ENCODE assay signal across 11 mouse cellular contexts in the genomic region with DNA sequence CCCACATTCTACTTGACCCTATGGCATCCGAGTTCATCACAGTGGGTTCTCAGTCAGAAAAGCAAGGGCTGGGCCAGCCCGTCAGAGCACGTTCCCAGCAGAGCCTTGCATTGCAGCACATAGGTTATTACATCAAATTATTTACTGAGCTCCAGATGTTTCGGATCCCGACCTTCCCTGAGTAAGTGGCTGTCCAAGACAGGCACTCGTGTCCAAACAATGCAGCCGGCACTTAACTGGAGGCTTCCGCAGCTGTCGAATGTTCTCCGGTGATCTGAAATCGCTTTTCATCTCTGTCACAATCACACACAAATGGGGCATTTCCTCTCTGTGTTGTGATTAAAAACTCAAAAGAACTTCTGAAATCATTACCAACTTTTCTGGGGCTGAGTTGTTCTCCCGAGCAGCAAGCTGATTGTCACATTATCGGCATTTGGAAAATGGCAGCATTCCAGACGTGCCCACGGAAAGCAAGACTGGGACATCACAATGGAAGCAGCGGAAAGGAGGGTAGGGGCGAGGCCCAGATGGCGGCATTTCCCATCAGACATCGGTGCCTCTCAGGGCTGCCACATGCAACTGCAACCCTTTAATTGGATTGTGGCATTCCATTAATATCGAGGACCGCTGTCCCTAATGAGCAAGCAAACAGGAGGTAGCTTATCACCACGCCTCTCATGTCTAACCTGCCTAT.
DNase-seq lines count a peak whose midpoint lies in the region; ATAC-seq and TF ChIP-seq lines count a peak whose summit lies in the region.
"Had no signal": no experiment of that assay in that cellular context is flagged by ENCODE, and none has a peak within 500 bp of the region (broad histone marks: within the 10 kb centered on the region; RNA-seq: fewer than 3 reads in every experiment).

No protein-coding gene starts in this region.

- no peaks in the 10 kb centered on the region for H3K27me3 ChIP-seq in heart, embryonic 12.5 days (replicated peaks)
- H3K27me3 ChIP-seq in stomach, embryonic 14.5 days (ENCODE audit: control insufficient read depth, insufficient read depth, low read length) = no peaks in the 10 kb centered on the region
- no peaks in the 10 kb centered on the region for H3K27me3 ChIP-seq in stomach, postnatal 0 days (ENCODE audit: control insufficient read depth, insufficient read depth, low read length)
- no peaks in the 10 kb centered on the region for H3K27me3 ChIP-seq in lung, embryonic 15.5 days
- H3K27me3 ChIP-seq in heart, adult 2 months (ENCODE audit: control insufficient read depth, insufficient read depth, low read length) = no peaks in the 10 kb centered on the region
- H3K27me3 ChIP-seq in midbrain, embryonic 16.5 days (ENCODE audit: control insufficient read depth, insufficient read depth, low read depth, low read length) = no peaks in the 10 kb centered on the region
- H3K27me3 ChIP-seq: limb, embryonic 13.5 days had no signal

- H3K36me3 ChIP-seq in heart, embryonic 12.5 days = no peaks in the 10 kb centered on the region
- no peaks in the 10 kb centered on the region for H3K36me3 ChIP-seq in stomach, embryonic 14.5 days (ENCODE audit: control insufficient read depth, insufficient read depth, low read length)
- H3K36me3 ChIP-seq in stomach, postnatal 0 days (ENCODE audit: control insufficient read depth, insufficient read depth, low read length) = no peaks in the 10 kb centered on the region
- no peaks in the 10 kb centered on the region for H3K36me3 ChIP-seq in lung, embryonic 15.5 days
- no peaks in the 10 kb centered on the region for H3K36me3 ChIP-seq in heart, adult 2 months (ENCODE audit: control insufficient read depth, insufficient read depth, low read length)
- H3K36me3 ChIP-seq in midbrain, embryonic 16.5 days (ENCODE audit: control insufficient read depth, insufficient read depth, low read length) = no peaks in the 10 kb centered on the region
- H3K36me3 ChIP-seq: limb, embryonic 13.5 days had no signal

- no peaks in the 10 kb centered on the region; the same call in 1 of the 2 replicates for H3K4me1 ChIP-seq in heart, embryonic 12.5 days (replicated peaks)
- 0 out of 2 replicates have a peak, but pooled peaks cover 4% of the 10 kb centered on the region for H3K4me1 ChIP-seq in stomach, embryonic 14.5 days (ENCODE audit: control insufficient read depth, insufficient read depth, low read length)
- H3K4me1 ChIP-seq in stomach, postnatal 0 days (replicated peaks; ENCODE audit: control insufficient read depth, insufficient read depth) = no peaks in the 10 kb centered on the region
- peaks cover 6% of the 10 kb centered on the region; the same call in 1 of the 2 replicates for H3K4me1 ChIP-seq in lung, embryonic 15.5 days
- H3K4me1 ChIP-seq in heart, adult 2 months (ENCODE audit: control insufficient read depth, insufficient read depth, low read length) = no peaks in the 10 kb centered on the region
- H3K4me1 ChIP-seq in midbrain, embryonic 16.5 days (ENCODE audit: control insufficient read depth, insufficient read depth, low read length) = no peaks in the 10 kb centered on the region

- TF ChIP-seq CTCF in stomach, postnatal 0 days (IDR thresholded peaks at IDR 0.05; ENCODE audit: low read depth) = no peak
- no peak for TF ChIP-seq CTCF in heart, adult 2 months (IDR thresholded peaks at IDR 0.05)

- DNase-seq in heart, postnatal 10 days = peak; percentile 9 to 12
- DNase-seq in stomach, postnatal 0 days (ENCODE audit: low spot score) = no peak
- no peak for DNase-seq in heart, adult 2 months
- DNase-seq: B cell, adult 2 months; cerebellum, adult 11-12 months had no signal

- no peaks in the 10 kb centered on the region for H3K9me3 ChIP-seq in heart, embryonic 12.5 days (replicated peaks)
- H3K9me3 ChIP-seq in stomach, embryonic 14.5 days (ENCODE audit: control insufficient read depth, low read depth, low read length) = no peaks in the 10 kb centered on the region
- no peaks in the 10 kb centered on the region for H3K9me3 ChIP-seq in stomach, postnatal 0 days (ENCODE audit: control insufficient read depth, low read length)
- no peaks in the 10 kb centered on the region for H3K9me3 ChIP-seq in lung, embryonic 15.5 days
- H3K9me3 ChIP-seq in midbrain, embryonic 16.5 days (replicated peaks; ENCODE audit: control insufficient read depth, low read length, poor library complexity, severe bottlenecking) = no peaks in the 10 kb centered on the region
- H3K9me3 ChIP-seq: limb, embryonic 13.5 days had no signal

- no peak for ATAC-seq in heart, embryonic 12.5 days (ENCODE audit: insufficient number of reproducible peaks, low FRiP score)
- peak; percentile 53; the same call in 1 of the 2 replicates for ATAC-seq in stomach, embryonic 14.5 days (ENCODE audit: insufficient number of reproducible peaks, insufficient read depth, low FRiP score, low read depth)
- no peak for ATAC-seq in stomach, postnatal 0 days (ENCODE audit: low FRiP score, low TSS enrichment)
- peak; percentile 77 for ATAC-seq in lung, embryonic 15.5 days (ENCODE audit: borderline replicate concordance, extremely low read depth, low FRiP score, low TSS enrichment)
- ATAC-seq in inflammation-experienced regulatory T-cells, adult 6 months = no peak
- no peak for ATAC-seq in midbrain, embryonic 16.5 days

- no peak overlapping the region for H3K4me2 ChIP-seq in heart, embryonic 12.5 days
- no peak overlapping the region for H3K4me2 ChIP-seq in stomach, embryonic 14.5 days (replicated peaks; ENCODE audit: low read depth, low read length)
- H3K4me2 ChIP-seq in stomach, postnatal 0 days (replicated peaks; ENCODE audit: low read depth) = no peak overlapping the region
- H3K4me2 ChIP-seq in lung, embryonic 15.5 days = peak overlapping the region; percentile 28; the same call in 1 of the 2 replicates
- H3K4me2 ChIP-seq in midbrain, embryonic 16.5 days (ENCODE audit: low read length) = no peak overlapping the region
- H3K4me2 ChIP-seq: limb, embryonic 13.5 days had no signal

- no peak for TF ChIP-seq POLR2A in heart, adult 2 months (IDR thresholded peaks at IDR 0.05; ENCODE audit: insufficient read depth, low read depth, low read length)

- TF ChIP-seq EP300 in stomach, postnatal 0 days (optimal IDR thresholded peaks at IDR 0.05) = no peak
- TF ChIP-seq EP300 in heart, adult 2 months (IDR thresholded peaks at IDR 0.05; ENCODE audit: insufficient read depth, low read depth, low read length) = no peak

- no peak overlapping the region for H3K9ac ChIP-seq in heart, embryonic 12.5 days
- no peak overlapping the region for H3K9ac ChIP-seq in stomach, embryonic 14.5 days (replicated peaks; ENCODE audit: low read depth, low read length)
- H3K9ac ChIP-seq in stomach, postnatal 0 days (ENCODE audit: low read length) = no peak overlapping the region
- no peak overlapping the region for H3K9ac ChIP-seq in lung, embryonic 15.5 days
- H3K9ac ChIP-seq in heart, adult 2 months (ENCODE audit: low read depth, low read length) = no peak overlapping the region
- H3K9ac ChIP-seq in midbrain, embryonic 16.5 days (ENCODE audit: low read depth, low read length) = no peak overlapping the region
- H3K9ac ChIP-seq: limb, embryonic 13.5 days had no signal

- WGBS in heart, embryonic 12.5 days = 72% methylated on average over 22 of the region's 22 CpGs
- 43% methylated on average over 22 of the region's 22 CpGs for WGBS in stomach, embryonic 14.5 days
- 45% methylated on average over 22 of the region's 22 CpGs for WGBS in stomach, postnatal 0 days
- WGBS in lung, embryonic 15.5 days = 36% methylated on average over 22 of the region's 22 CpGs
- WGBS in heart, adult 2 months = 49% methylated on average over 22 of the region's 22 CpGs
- WGBS in midbrain, embryonic 16.5 days = 69% methylated on average over 22 of the region's 22 CpGs

- no peaks in the 10 kb centered on the region for H3K79me2 ChIP-seq in heart, adult 2 months (replicated peaks; ENCODE audit: control insufficient read depth, insufficient read depth, low read length)

- H3K27ac ChIP-seq in heart, embryonic 12.5 days (ENCODE audit: poor library complexity, severe bottlenecking) = no peak overlapping the region
- H3K27ac ChIP-seq in stomach, embryonic 14.5 days (ENCODE audit: low read length) = no peak overlapping the region
- H3K27ac ChIP-seq in stomach, postnatal 0 days (replicated peaks) = no peak overlapping the region
- no peak overlapping the region for H3K27ac ChIP-seq in lung, embryonic 15.5 days
- no peak overlapping the region for H3K27ac ChIP-seq in heart, adult 2 months
- no peak overlapping the region for H3K27ac ChIP-seq in midbrain, embryonic 16.5 days (ENCODE audit: low read length)
- H3K27ac ChIP-seq: limb, embryonic 13.5 days had no signal

- intact Hi-C loops in heart, postnatal 10 days (cut with DNase I) = no loop called here
- intact Hi-C loops in heart, adult 2 months (cut with DNase I) = no loop called here

- H3K4me3 ChIP-seq in heart, embryonic 12.5 days = no peak overlapping the region
- H3K4me3 ChIP-seq in stomach, embryonic 14.5 days (ENCODE audit: low read depth, low read length) = no peak overlapping the region
- H3K4me3 ChIP-seq in stomach, postnatal 0 days (ENCODE audit: low read depth, low read length) = no peak overlapping the region
- H3K4me3 ChIP-seq in lung, embryonic 15.5 days = no peak overlapping the region
- no peak overlapping the region for H3K4me3 ChIP-seq in heart, adult 2 months
- no peak overlapping the region for H3K4me3 ChIP-seq in midbrain, embryonic 16.5 days (ENCODE audit: low read depth, low read length)
- H3K4me3 ChIP-seq: limb, embryonic 13.5 days had no signal

Comparison
In these comparisons a context has a peak if more than half of its experiments do, and no peak if none do; other contexts are left out.
1. DNase-seq: peak in heart, postnatal 10 days (2 of 2); none in stomach, postnatal 0 days (single experiment) and heart, adult 2 months (0 of 2).
2. ATAC-seq: peak in stomach, embryonic 14.5 days (single experiment) and lung, embryonic 15.5 days (single experiment); none in heart, embryonic 12.5 days (single experiment), stomach, postnatal 0 days (single experiment), inflammation-experienced regulatory T-cells, adult 6 months (single experiment) and midbrain, embryonic 16.5 days (single experiment).